ENCODE assay signal across 9 mouse cellular contexts in the genomic region with DNA sequence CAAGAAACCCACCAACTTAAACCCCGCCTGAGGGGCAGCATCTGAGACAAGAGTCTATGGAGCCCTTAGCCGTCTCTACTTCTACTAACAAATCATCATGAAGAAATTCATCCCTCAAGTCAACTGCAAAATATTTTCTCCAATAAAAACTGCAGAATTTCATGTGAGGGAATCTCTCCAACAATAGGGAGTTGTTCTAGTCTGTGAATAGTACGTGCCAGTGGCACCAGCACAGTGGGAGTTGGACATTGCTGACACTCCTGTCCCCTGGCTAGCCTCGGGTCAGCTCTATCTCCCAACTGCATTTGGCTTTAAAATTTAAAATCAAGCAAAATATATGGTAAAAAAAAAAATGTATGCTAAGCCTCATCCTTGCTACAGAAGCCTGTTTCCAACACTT. TPM values are rescaled to one million over a fixed set of nuclear protein-coding genes. Genes with fewer than 3 reads are reported as not detected.
A peak's percentile ranks its signal among the peaks of the same experiment; 100 is the strongest.
DNase-seq lines count a peak whose midpoint lies in the region; ATAC-seq and TF ChIP-seq lines count a peak whose summit lies in the region.
"Had no signal": no experiment of that assay in that cellular context is flagged by ENCODE, and none has a peak within 500 bp of the region (broad histone marks: within the 10 kb centered on the region; RNA-seq: fewer than 3 reads in every experiment).

No protein-coding gene starts in this region.

- no peak for DNase-seq in lung, postnatal 25 days (ENCODE audit: low spot score)
- DNase-seq in stomach, postnatal 0 days (ENCODE audit: low spot score), result no peak
- DNase-seq in ovary, postnatal 10 days (ENCODE audit: low spot score), result no peak
- DNase-seq in MN1 (ENCODE audit: low spot score), result no peak
- DNase-seq: layer of hippocampus, postnatal 36 days; lung, postnatal 4 days had no signal

- TF ChIP-seq EP300 in stomach, postnatal 0 days (optimal IDR thresholded peaks at IDR 0.05), result no peak

- H3K4me1 ChIP-seq in lung, embryonic 16.5 days (replicated peaks; ENCODE audit: control insufficient read depth, insufficient read depth, low read length), result peaks cover 7% of the 10 kb centered on the region
- H3K4me1 ChIP-seq in forebrain, embryonic 15.5 days, result peaks cover 48% of the 10 kb centered on the region
- peaks cover 7% of the 10 kb centered on the region; the same call in 1 of the 2 replicates for H3K4me1 ChIP-seq in limb, embryonic 15.5 days
- no peaks in the 10 kb centered on the region for H3K4me1 ChIP-seq in stomach, postnatal 0 days (replicated peaks; ENCODE audit: control insufficient read depth, insufficient read depth)

- no peak overlapping the region for H3K27ac ChIP-seq in lung, embryonic 16.5 days (ENCODE audit: low read length)
- no peak overlapping the region for H3K27ac ChIP-seq in forebrain, embryonic 15.5 days (replicated peaks)
- H3K27ac ChIP-seq in limb, embryonic 15.5 days, result no peak overlapping the region
- H3K27ac ChIP-seq in stomach, postnatal 0 days (replicated peaks), result no peak overlapping the region

- peak overlapping the region; percentile 78; the same call in 1 of the 2 replicates for H3K4me2 ChIP-seq in lung, embryonic 16.5 days (ENCODE audit: low read depth, low read length)
- H3K4me2 ChIP-seq in forebrain, embryonic 15.5 days (replicated peaks), result peak overlapping the region; percentile 61
- peak overlapping the region; percentile 64; the same call in 1 of the 2 replicates for H3K4me2 ChIP-seq in limb, embryonic 15.5 days
- peak overlapping the region; percentile 67; the same call in 1 of the 2 replicates for H3K4me2 ChIP-seq in stomach, postnatal 0 days (replicated peaks; ENCODE audit: low read depth)

- no peaks in the 10 kb centered on the region for H3K9me3 ChIP-seq in lung, embryonic 16.5 days (ENCODE audit: control insufficient read depth, low read length)
- H3K9me3 ChIP-seq in forebrain, embryonic 15.5 days, result no peaks in the 10 kb centered on the region
- H3K9me3 ChIP-seq in limb, embryonic 15.5 days, result no peaks in the 10 kb centered on the region
- no peaks in the 10 kb centered on the region for H3K9me3 ChIP-seq in stomach, postnatal 0 days (ENCODE audit: control insufficient read depth, low read length)

- ATAC-seq in lung, embryonic 16.5 days (ENCODE audit: low read depth), result no peak
- no peak for ATAC-seq in forebrain, embryonic 15.5 days (replicated peaks)
- ATAC-seq in limb, embryonic 15.5 days (ENCODE audit: insufficient number of reproducible peaks, low FRiP score, low TSS enrichment, low read depth), result no peak
- no peak for ATAC-seq in stomach, postnatal 0 days (ENCODE audit: low FRiP score, low TSS enrichment)

- H3K36me3 ChIP-seq in lung, embryonic 16.5 days (ENCODE audit: control insufficient read depth, insufficient read depth, low read length), result no peaks in the 10 kb centered on the region
- H3K36me3 ChIP-seq in forebrain, embryonic 15.5 days, result no peaks in the 10 kb centered on the region
- H3K36me3 ChIP-seq in limb, embryonic 15.5 days, result no peaks in the 10 kb centered on the region
- H3K36me3 ChIP-seq in stomach, postnatal 0 days (ENCODE audit: control insufficient read depth, insufficient read depth, low read length), result no peaks in the 10 kb centered on the region

- TF ChIP-seq CTCF in stomach, postnatal 0 days (IDR thresholded peaks at IDR 0.05; ENCODE audit: low read depth), result no peak

- WGBS in lung, embryonic 16.5 days, result 81% methylated on average over 4 of the region's 4 CpGs
- 35% methylated on average over 4 of the region's 4 CpGs for WGBS in forebrain, embryonic 15.5 days
- 80% methylated on average over 4 of the region's 4 CpGs for WGBS in limb, embryonic 15.5 days
- WGBS in stomach, postnatal 0 days, result 78% methylated on average over 4 of the region's 4 CpGs

- H3K9ac ChIP-seq in lung, embryonic 16.5 days (ENCODE audit: low read length), result no peak overlapping the region
- peak overlapping the region; percentile 18 for H3K9ac ChIP-seq in forebrain, embryonic 15.5 days (replicated peaks)
- no peak overlapping the region for H3K9ac ChIP-seq in limb, embryonic 15.5 days
- no peak overlapping the region for H3K9ac ChIP-seq in stomach, postnatal 0 days (ENCODE audit: low read length)

- H3K27me3 ChIP-seq in lung, embryonic 16.5 days (ENCODE audit: control insufficient read depth, insufficient read depth, low read depth, low read length), result no peaks in the 10 kb centered on the region
- no peaks in the 10 kb centered on the region for H3K27me3 ChIP-seq in forebrain, embryonic 15.5 days
- no peaks in the 10 kb centered on the region for H3K27me3 ChIP-seq in limb, embryonic 15.5 days
- no peaks in the 10 kb centered on the region for H3K27me3 ChIP-seq in stomach, postnatal 0 days (ENCODE audit: control insufficient read depth, insufficient read depth, low read length)

- H3K4me3 ChIP-seq in lung, embryonic 16.5 days (ENCODE audit: low read length), result no peak overlapping the region
- peak overlapping the region; percentile 76 for H3K4me3 ChIP-seq in forebrain, embryonic 15.5 days
- H3K4me3 ChIP-seq in limb, embryonic 15.5 days, result peak overlapping the region; percentile 71; the same call in 1 of the 2 replicates
- no peak overlapping the region for H3K4me3 ChIP-seq in stomach, postnatal 0 days (ENCODE audit: low read depth, low read length)

RNA-seq across cellular contexts. Expression of a gene that starts 1.4 kb away (rescaled TPM):
- 55.9 and 59.0 TPM in 2 replicates for polyA plus RNA-seq in lung, embryonic 16.5 days (2015; fragmentation: Nextera tagmentation; extraction: Ambion mirVana)
- 67.3 and 67.9 TPM in 2 replicates for polyA plus RNA-seq in forebrain, embryonic 15.5 days (2015; fragmentation: Nextera tagmentation; extraction: Ambion mirVana)
- polyA plus RNA-seq in limb, embryonic 15.5 days (2015; fragmentation: Nextera tagmentation; extraction: Ambion mirVana), result 96.1 and 112 TPM in 2 replicates
- polyA plus RNA-seq in stomach, postnatal 0 days (2015; fragmentation: Nextera tagmentation; extraction: Ambion mirVana), result 28.8 and 30.8 TPM in 2 replicates

Comparison
In these comparisons a context has a peak if more than half of its experiments do, and no peak if none do; other contexts are left out.
1. H3K4me3 ChIP-seq: peak in forebrain, embryonic 15.5 days (single experiment) and limb, embryonic 15.5 days (single experiment); none in lung, embryonic 16.5 days (single experiment) and stomach, postnatal 0 days (single experiment).
2. Peak in every context shown above with its lines, with median percentiles within 50 percentile points of each other: H3K4me2 ChIP-seq.